Mouse (Mus musculus) forebrain, postnatal 0 days (tissue): ENCODE data around the gene Rexo1. TPM values are rescaled to one million over a fixed set of nuclear protein-coding genes. Genes with fewer than 3 reads are reported as not detected.

Source experiments
- ATAC-seq: fragments of 200-750 bp; cut with Nextera tagmentation; 2 replicates; pipeline ENCODE4 v1.8.0; 2017; ENCODE audit warnings: mild to moderate bottlenecking, moderate library complexity
- DNase-seq: peaks from one replicate; pipeline ENCODE4 v3.0.0-alpha.2; 2015
- H3K27ac ChIP-seq: fragments of 300-500 bp; sonication (generic); 2 replicates; pipeline ENCODE4 v1.5.1; 2014; ENCODE audit warnings: low read depth, mild to moderate bottlenecking, antibody characterized with exemption, low read length, moderate library complexity, mixed read lengths
- H3K27me3 ChIP-seq: fragments of 300-500 bp; sonication (generic); 2 replicates; pipeline ENCODE4 v1.6.1; 2014; ENCODE audit warnings: mild to moderate bottlenecking, low read length, mixed read lengths; ENCODE audit not compliant: insufficient read depth
- H3K36me3 ChIP-seq: fragments of 300-500 bp; sonication (generic); 2 replicates; pipeline ENCODE4 v1.6.1; 2014; ENCODE audit warnings: mild to moderate bottlenecking, moderate library complexity; ENCODE audit not compliant: insufficient read depth
- H3K4me1 ChIP-seq: fragments of 300-500 bp; sonication (generic); 2 replicates; pipeline ENCODE4 v1.6.1; 2014; ENCODE audit warnings: antibody characterized with exemption; ENCODE audit not compliant: insufficient read depth
- H3K4me2 ChIP-seq: fragments of 300-500 bp; sonication (generic); 2 replicates; pipeline ENCODE4 v1.6.1; 2014; ENCODE audit warnings: low read depth, mild to moderate bottlenecking, moderate library complexity
- H3K4me3 ChIP-seq: fragments of 300-500 bp; sonication (generic); 2 replicates; pipeline ENCODE4 v1.5.1; 2014; ENCODE audit warnings: low read depth, low read length, mixed read lengths
- H3K9ac ChIP-seq: fragments of 300-500 bp; sonication (generic); 2 replicates; pipeline ENCODE4 v1.6.1; 2014; ENCODE audit warnings: mild to moderate bottlenecking
- H3K9me3 ChIP-seq: fragments of 300-500 bp; sonication (generic); 2 replicates; pipeline ENCODE4 v1.6.1; 2016; ENCODE audit warnings: low read length
- CTCF ChIP-seq: sonication (generic); IDR thresholded peaks from 2 replicates; pipeline ENCODE4 v1.5.1; 2016; ENCODE audit warnings: antibody characterized with exemption, control low read depth, low read depth
- WGBS: fragments of 180-500 bp; shearing (Covaris S2); extraction: QIAGEN DNeasy Blood & Tissue Kit; methylation state at CpG from one replicate; pipeline ENCODE4 v1.1.7; 2014; 5-methylcytosine and 5-hydroxymethylcytosine counted together
- polyA plus RNA-seq: library from polyadenylated mRNA; unstranded; fragments of >200 nt; fragmentation: Nextera tagmentation; extraction: Ambion mirVana; gene quantifications from 2 replicates; pipeline ENCODE4 v1.2.1, GENCODE M21; 2015
- total RNA-seq: library from RNA; depleted of rRNA; stranded (reverse); fragments of >200 nt; gene quantifications from 2 replicates; pipeline ENCODE4 v1.2.3, GENCODE M21; 2014

Gene Rexo1
- total and polyA plus RNA-seq, 2 experiments from 2014 or later = 30.5 to 40.3 TPM

GRCm38 (mm10) chr10:80584642-80585552 is 23.5 kb upstream of the Rexo1 start:
- 63% methylated on average over 12 of the region's 12 CpGs for WGBS
- no peaks in the 10 kb centered on the region for H3K9me3 ChIP-seq
- H3K4me3 ChIP-seq = no peak overlapping the region
- DNase-seq (no peak), ATAC-seq (no peak)
- no peak for TF ChIP-seq CTCF
- H3K36me3 ChIP-seq = peaks cover 25% of the 10 kb centered on the region
- H3K9ac ChIP-seq = no peak overlapping the region
- H3K27ac ChIP-seq = no peak overlapping the region
- no peaks in the 10 kb centered on the region for H3K27me3 ChIP-seq
- H3K4me2 ChIP-seq = no peak overlapping the region
- H3K4me1 ChIP-seq = peaks cover 10% of the 10 kb centered on the region

DNA sequence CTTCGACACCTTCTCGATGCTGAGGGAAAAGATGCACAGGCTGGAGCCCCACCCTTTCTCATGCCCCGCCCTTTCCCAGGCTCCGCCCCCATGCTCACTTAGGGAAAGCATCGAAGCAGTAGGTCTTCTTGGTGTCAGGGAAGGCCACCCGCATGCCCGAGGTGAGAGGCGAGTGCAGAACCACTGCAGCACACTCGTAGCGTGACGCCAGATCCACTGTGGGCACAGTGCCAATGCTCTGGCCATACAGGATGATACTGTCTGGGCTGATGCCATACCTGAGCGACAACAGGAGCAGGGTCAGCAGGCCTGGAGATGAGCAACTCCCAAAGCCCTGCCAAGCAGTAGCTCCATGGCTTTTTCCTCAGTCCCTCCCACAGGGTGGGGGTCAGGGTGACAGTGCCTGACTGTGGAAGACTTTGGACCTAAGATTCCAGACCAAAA is 22.7 kb upstream of the Rexo1 start:
- Histone ChIP-seq H3K27me3 (no peaks in the 10 kb centered on the region), H3K9me3 (no peaks in the 10 kb centered on the region), H3K4me3 (no peak overlapping the region), H3K9ac (no peak overlapping the region), H3K4me2 (no peak overlapping the region), H3K4me1 (peaks cover 4% of the 10 kb centered on the region), H3K36me3 (peaks cover 25% of the 10 kb centered on the region), H3K27ac (no peak overlapping the region)
- no peak for DNase-seq
- TF ChIP-seq CTCF = no peak
- WGBS = 63% methylated on average over 12 of the region's 12 CpGs
- no peak for ATAC-seq

GRCm38 (mm10) chr10:80583047-80583446 is 21.7 kb upstream of the Rexo1 start:
- H3K36me3 ChIP-seq = peaks cover 25% of the 10 kb centered on the region
- 83% methylated on average over 5 of the region's 5 CpGs for WGBS
- no peak for TF ChIP-seq CTCF

GRCm38 (mm10) chr10:80578911-80579310 is 17.6 kb upstream of the Rexo1 start:
- no peak overlapping the region for H3K27ac ChIP-seq

More at GRCm38 (mm10) chr10:80583047-80583446, 21.7 kb upstream of the Rexo1 start:
- Histone ChIP-seq H3K4me3 (no peak overlapping the region), H3K4me2 (no peak overlapping the region), H3K27ac (no peak overlapping the region), H3K4me1 (no peaks in the 10 kb centered on the region; the same call in 1 of the 2 replicates), H3K9ac (no peak overlapping the region), H3K9me3 (no peaks in the 10 kb centered on the region), H3K27me3 (no peaks in the 10 kb centered on the region)
- DNase-seq = no peak
- no peak for ATAC-seq

DNA sequence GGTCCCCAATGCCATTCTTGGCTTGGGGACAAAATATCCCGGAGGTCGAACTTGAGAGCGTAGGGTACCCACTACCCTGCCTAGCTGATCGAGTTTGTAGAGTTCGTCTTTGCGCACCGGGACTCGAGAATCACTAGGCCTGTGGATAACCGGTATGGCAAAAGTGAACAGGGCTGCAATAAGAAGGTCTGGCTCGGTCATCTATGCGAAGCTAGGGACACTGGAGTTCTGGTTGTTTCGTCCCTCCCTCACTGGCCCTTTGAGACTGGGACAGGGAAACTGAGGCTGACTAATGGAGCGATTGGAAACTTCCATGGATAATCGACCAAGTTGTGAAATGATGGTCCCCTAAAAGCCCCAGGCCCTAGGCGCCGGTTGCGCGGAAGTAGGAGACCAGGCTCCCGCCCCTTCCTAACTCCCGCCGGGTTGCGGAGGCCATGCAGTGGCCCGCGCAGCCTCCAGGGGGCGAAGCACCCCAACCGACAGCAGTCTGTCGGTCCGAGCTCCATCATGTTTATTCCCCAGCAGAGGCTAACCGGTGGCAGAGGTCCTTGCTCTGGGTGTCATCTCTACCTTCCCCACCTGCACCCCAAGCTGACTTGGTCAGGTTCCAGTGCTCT is 16.9 kb upstream of the Rexo1 start:
- peak overlapping the region; percentile 81 for H3K27ac ChIP-seq
- H3K9ac ChIP-seq = peak overlapping the region; percentile 81
- H3K9me3 ChIP-seq = no peaks in the 10 kb centered on the region
- peak; percentile 77 for DNase-seq
- H3K4me3 ChIP-seq = peak overlapping the region; percentile 71
- under 1% methylated on average over 29 of the region's 29 CpGs for WGBS
- peaks cover 16% of the 10 kb centered on the region for H3K4me1 ChIP-seq
- ATAC-seq = peak; percentile 21; the same call in 1 of the 2 replicates
- peak; percentile 81 for TF ChIP-seq CTCF
- no peaks in the 10 kb centered on the region for H3K27me3 ChIP-seq
- H3K4me2 ChIP-seq = peak overlapping the region; percentile 91
- H3K36me3 ChIP-seq = peaks cover 4% of the 10 kb centered on the region

More at GRCm38 (mm10) chr10:80578911-80579310, 17.6 kb upstream of the Rexo1 start:
- Histone ChIP-seq H3K9ac (no peak overlapping the region), H3K4me3 (no peak overlapping the region), H3K36me3 (peaks cover 11% of the 10 kb centered on the region), H3K4me2 (peak overlapping the region; percentile 91; the same call in 1 of the 2 replicates), H3K27me3 (no peaks in the 10 kb centered on the region), H3K9me3 (no peaks in the 10 kb centered on the region), H3K4me1 (peaks cover 16% of the 10 kb centered on the region)
- 9% methylated on average over 8 of the region's 8 CpGs for WGBS
- TF ChIP-seq CTCF = peak; percentile 66
- ATAC-seq (no peak), DNase-seq (no peak)

- Histone ChIP-seq H3K9ac (peak within 1 kb of the TSS; percentile 81), H3K36me3 (0 out of 2 replicates have a peak, but pooled peaks cover under 1% of the 10 kb centered on the region), H3K9me3 (no peaks in the 10 kb centered on the region), H3K4me1 (peaks cover 16% of the 10 kb centered on the region), H3K27me3 (no peaks in the 10 kb centered on the region), H3K27ac (peak within 1 kb of the TSS; percentile 81), H3K4me3 (peak within 1 kb of the TSS; percentile 71), H3K4me2 (peak within 1 kb of the TSS; percentile 91)
- peak; percentile 80 for ATAC-seq
- peak; percentile 97 for DNase-seq
- TF ChIP-seq CTCF = no peak
- WGBS = under 1% methylated on average over 78 of the region's 97 CpGs
These were observed 16.1 kb upstream of the Rexo1 start, which contains the start of gene Klf16 for GRCm38 (mm10) chr10:80577195-80578130. TSS of gene Klf16 (minus strand) at chr10:80577321.
